Mouse (Mus musculus) CH12.LX (cell line): ENCODE measurements at regions not wholly inside any gene's neighbourhood (a gene's known extent, or its start where the extent isn't known, plus 50 kb on each side); places are given as distances from the start of the nearest gene placed in this dataset.

Source experiments
- CTCF ChIP-seq, 2 experiments: IDR thresholded peaks in 1 of 2; conservative IDR thresholded peaks in 1 of 2; 2 replicates each; pipeline ENCODE4 v1.5.1; 2011 to 2012; ENCODE audit warnings: low read depth in 2 of 2, low read length in 2 of 2, improper control_type of control experiment in 1 of 2, inconsistent platforms in 1 of 2, mild to moderate bottlenecking in 1 of 2, moderate library complexity in 1 of 2
- EP300 ChIP-seq: IDR thresholded peaks from 2 replicates; pipeline ENCODE4 v1.6.1; 2011; ENCODE audit warnings: low read length, improper control_type of control experiment
- POLR2A ChIP-seq: IDR thresholded peaks from 2 replicates; pipeline ENCODE4 v1.6.1; 2011; ENCODE audit warnings: low read depth, mild to moderate bottlenecking, improper control_type of control experiment, low read length

DNA sequence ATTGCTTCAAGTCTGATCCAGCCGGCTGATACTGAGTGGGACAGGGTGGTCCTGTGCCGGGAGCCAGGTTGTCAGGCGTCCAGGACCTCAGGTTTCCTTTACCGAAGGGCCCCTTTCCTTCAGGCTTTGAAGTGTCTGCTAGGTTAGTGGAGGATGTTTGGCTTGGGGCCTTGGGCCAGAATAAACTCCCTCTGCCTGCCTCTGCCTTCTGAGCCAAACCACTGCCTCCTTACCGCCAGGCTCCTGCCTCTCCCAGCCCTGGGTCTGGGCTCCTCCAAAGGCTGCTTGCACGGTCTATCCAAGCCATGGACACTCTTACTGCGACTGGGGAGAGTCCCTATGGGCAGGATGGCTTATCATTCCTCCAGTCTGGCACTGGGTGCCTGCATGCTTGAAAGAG, 62.3 kb upstream of the Col1a1 start:
- TF ChIP-seq CTCF (conservative IDR thresholded peaks at IDR 0.05 in 1 of 2, IDR thresholded peaks at IDR 0.05 in 1 of 2; ENCODE audit: low read depth in 2 of 2, low read length in 2 of 2) = no peak
- TF ChIP-seq EP300 = no peak
- TF ChIP-seq POLR2A = no peak
